Mouse (Mus musculus): ENCODE measurements around the gene Heatr1. TPM values are rescaled to one million over a fixed set of nuclear protein-coding genes. Genes with fewer than 3 reads are reported as not detected.

Heatr1 gene
- polyA plus RNA-seq, 1 experiment from 2014 or later, result 7.7 TPM

DNA sequence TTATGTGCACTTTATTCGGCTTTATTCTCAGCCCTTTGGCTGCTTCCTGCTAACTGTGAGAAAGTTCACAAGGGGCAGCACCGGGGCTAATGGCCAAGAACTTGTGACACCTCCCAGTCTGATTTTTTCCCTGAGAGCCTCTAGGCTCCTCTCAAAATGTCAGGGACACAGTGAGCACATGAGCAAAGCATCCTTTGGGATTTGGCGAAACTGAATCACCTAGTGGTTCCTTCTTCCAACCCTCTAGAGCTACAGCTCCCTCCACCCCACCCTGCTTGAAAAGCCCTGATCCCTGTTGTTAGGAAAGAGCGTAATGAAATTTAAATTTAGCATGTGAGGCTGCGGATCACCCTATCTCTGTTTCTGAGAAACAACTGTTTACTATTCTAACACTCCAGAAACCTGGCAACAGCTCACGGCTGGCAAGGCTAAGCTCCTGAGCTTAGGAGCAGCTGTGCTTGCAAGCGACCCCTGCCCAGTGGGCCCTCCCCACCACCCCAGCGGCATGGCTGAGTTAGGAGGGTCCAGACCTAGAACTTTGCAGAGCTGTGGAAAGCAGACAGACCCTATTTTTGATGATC is 25.7 kb upstream of the Heatr1 start:
- no peaks in the 10 kb centered on the region for H3K4me1 ChIP-seq (ENCODE audit: insufficient read depth, low read depth, low read length)
- no peak overlapping the region for H3K4me2 ChIP-seq (replicated peaks; ENCODE audit: low read depth, low read length)
- DNase-seq (ENCODE audit: low spot score) (peak; percentile 32), ATAC-seq (peak; percentile 60)
- WGBS, result 41% methylated on average over 8 of the region's 8 CpGs
- no peak overlapping the region for H3K4me3 ChIP-seq (ENCODE audit: low read depth, low read length)
- no peak overlapping the region for H3K9ac ChIP-seq (replicated peaks; ENCODE audit: low read depth)
- H3K27me3 ChIP-seq (replicated peaks; ENCODE audit: insufficient read depth, low read length), result no peaks in the 10 kb centered on the region
- H3K27ac ChIP-seq (ENCODE audit: low read length), result no peak overlapping the region
- no peak for TF ChIP-seq EP300 (IDR thresholded peaks at IDR 0.05)
- TF ChIP-seq CTCF (IDR thresholded peaks at IDR 0.05), result no peak
- no peaks in the 10 kb centered on the region for H3K9me3 ChIP-seq (ENCODE audit: low read length)
- no peaks in the 10 kb centered on the region for H3K36me3 ChIP-seq (ENCODE audit: insufficient read depth, low read length)

DNA sequence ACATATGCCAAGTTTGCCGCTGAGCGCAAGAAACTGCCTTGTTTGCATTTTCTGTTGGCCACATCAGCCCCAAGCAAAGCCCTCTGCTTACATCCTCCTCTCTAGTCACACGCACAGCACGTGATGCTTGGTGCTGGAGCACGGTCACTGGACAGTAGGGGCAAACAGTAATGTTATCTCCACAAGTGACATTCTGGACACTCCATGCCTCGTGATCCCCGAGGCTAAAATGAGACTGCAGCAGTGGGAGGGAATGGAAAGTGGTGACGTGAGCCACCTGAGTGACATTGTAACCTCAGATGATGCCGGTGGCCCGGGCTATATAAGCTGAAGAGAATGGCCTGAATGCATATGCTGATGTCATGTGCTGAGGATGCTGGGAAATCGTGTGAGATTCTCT is 24.9 kb upstream of the Heatr1 start:
- 75% methylated on average over 11 of the region's 11 CpGs for WGBS
- no peak overlapping the region for H3K4me2 ChIP-seq (replicated peaks; ENCODE audit: low read depth, low read length)
- H3K36me3 ChIP-seq (ENCODE audit: insufficient read depth, low read length), result no peaks in the 10 kb centered on the region
- no peak overlapping the region for H3K4me3 ChIP-seq (ENCODE audit: low read depth, low read length)
- no peaks in the 10 kb centered on the region for H3K9me3 ChIP-seq (ENCODE audit: low read length)
- no peak overlapping the region for H3K9ac ChIP-seq (replicated peaks; ENCODE audit: low read depth)
- no peak for TF ChIP-seq EP300 (IDR thresholded peaks at IDR 0.05)
- TF ChIP-seq CTCF (IDR thresholded peaks at IDR 0.05), result no peak
- no peak for ATAC-seq
- no peaks in the 10 kb centered on the region for H3K4me1 ChIP-seq (ENCODE audit: insufficient read depth, low read depth, low read length)
- DNase-seq (ENCODE audit: low spot score), result no peak
- no peaks in the 10 kb centered on the region for H3K27me3 ChIP-seq (replicated peaks; ENCODE audit: insufficient read depth, low read length)
- no peak overlapping the region for H3K27ac ChIP-seq (ENCODE audit: low read length)

DNA sequence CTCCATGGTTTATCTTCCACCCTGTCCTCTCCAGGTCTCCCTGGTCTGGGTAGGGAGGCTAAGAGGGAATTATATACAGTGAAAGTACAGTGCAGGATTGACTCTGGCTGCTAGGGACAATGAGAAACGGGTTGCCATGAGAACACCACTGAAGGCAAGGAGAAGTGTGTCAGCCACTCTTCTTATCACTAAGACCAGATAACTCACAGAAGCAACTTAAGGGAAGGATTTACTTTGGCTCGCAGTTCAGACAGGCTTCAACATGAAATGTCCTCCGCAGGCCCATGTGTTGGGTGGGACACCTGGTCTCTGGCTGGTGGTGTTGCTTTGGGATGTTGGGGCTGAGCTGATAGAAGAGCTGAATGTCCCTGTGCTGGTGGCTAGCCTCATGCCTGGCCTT is 22.1 kb upstream of the Heatr1 start:
- no peak for DNase-seq (ENCODE audit: low spot score)
- TF ChIP-seq CTCF (IDR thresholded peaks at IDR 0.05), result no peak
- no peak for TF ChIP-seq EP300 (IDR thresholded peaks at IDR 0.05)
- Histone ChIP-seq H3K4me3 (ENCODE audit: low read depth, low read length) (no peak overlapping the region), H3K27me3 (replicated peaks; ENCODE audit: insufficient read depth, low read length) (no peaks in the 10 kb centered on the region), H3K27ac (ENCODE audit: low read length) (no peak overlapping the region), H3K36me3 (ENCODE audit: insufficient read depth, low read length) (no peaks in the 10 kb centered on the region), H3K4me2 (replicated peaks; ENCODE audit: low read depth, low read length) (no peak overlapping the region), H3K4me1 (ENCODE audit: insufficient read depth, low read depth, low read length) (no peaks in the 10 kb centered on the region), H3K9ac (replicated peaks; ENCODE audit: low read depth) (no peak overlapping the region), H3K9me3 (ENCODE audit: low read length) (no peaks in the 10 kb centered on the region)
- ATAC-seq, result no peak
- 50% methylated on average over 3 of the region's 3 CpGs for WGBS

GRCm38 (mm10) chr13:12376778-12377177 is 18.0 kb upstream of the Heatr1 start:
- H3K27me3 ChIP-seq (replicated peaks; ENCODE audit: insufficient read depth, low read length), result no peaks in the 10 kb centered on the region
- 50% methylated on average over 1 of the region's 1 CpGs for WGBS
- no peaks in the 10 kb centered on the region for H3K9me3 ChIP-seq (ENCODE audit: low read length)
- no peak overlapping the region for H3K4me2 ChIP-seq (replicated peaks; ENCODE audit: low read depth, low read length)
- H3K9ac ChIP-seq (replicated peaks; ENCODE audit: low read depth), result no peak overlapping the region
- no peak overlapping the region for H3K4me3 ChIP-seq (ENCODE audit: low read depth, low read length)
- H3K4me1 ChIP-seq (ENCODE audit: insufficient read depth, low read depth, low read length), result no peaks in the 10 kb centered on the region
- no peaks in the 10 kb centered on the region for H3K36me3 ChIP-seq (ENCODE audit: insufficient read depth, low read length)
- ATAC-seq, result no peak
- no peak for TF ChIP-seq EP300 (IDR thresholded peaks at IDR 0.05)
- no peak for TF ChIP-seq CTCF (IDR thresholded peaks at IDR 0.05)
- H3K27ac ChIP-seq (ENCODE audit: low read length), result no peak overlapping the region
- no peak for DNase-seq (ENCODE audit: low spot score)

- Histone ChIP-seq H3K27me3 (replicated peaks; ENCODE audit: insufficient read depth, low read length) (no peaks in the 10 kb centered on the region), H3K9ac (replicated peaks; ENCODE audit: low read depth) (no peak overlapping the region), H3K4me2 (replicated peaks; ENCODE audit: low read depth, low read length) (no peak overlapping the region), H3K4me1 (ENCODE audit: insufficient read depth, low read depth, low read length) (no peaks in the 10 kb centered on the region), H3K4me3 (ENCODE audit: low read depth, low read length) (no peak overlapping the region), H3K27ac (ENCODE audit: low read length) (no peak overlapping the region), H3K36me3 (ENCODE audit: insufficient read depth, low read length) (no peaks in the 10 kb centered on the region), H3K9me3 (ENCODE audit: low read length) (no peaks in the 10 kb centered on the region)
- peak; percentile 7 for DNase-seq (ENCODE audit: low spot score)
- ATAC-seq, result no peak
- TF ChIP-seq EP300 (IDR thresholded peaks at IDR 0.05) (no peak), CTCF (IDR thresholded peaks at IDR 0.05) (no peak)
These were observed 10.0 kb upstream of the Heatr1 start for GRCm38 (mm10) chr13:12384796-12385195.

DNA sequence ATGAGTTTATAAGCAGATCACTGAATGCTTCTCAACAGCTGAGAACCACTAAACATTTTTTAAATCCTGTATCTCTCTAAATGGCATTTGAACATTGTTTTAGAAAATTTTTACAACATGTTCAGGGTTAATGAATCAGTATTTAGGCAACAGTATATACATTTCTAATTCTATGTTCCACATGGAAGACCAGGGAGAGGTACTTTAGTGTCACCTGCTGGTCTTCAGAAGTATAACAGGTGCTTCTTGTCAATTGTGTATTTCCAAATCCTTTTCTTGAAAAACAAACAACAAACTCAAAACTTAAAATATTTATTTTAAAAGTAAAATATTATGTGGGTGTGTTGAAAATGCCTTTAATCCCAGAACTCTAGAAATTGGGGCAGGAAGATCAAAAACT is 8.5 kb upstream of the Heatr1 start:
- no peak overlapping the region for H3K4me3 ChIP-seq (ENCODE audit: low read depth, low read length)
- no peaks in the 10 kb centered on the region for H3K36me3 ChIP-seq (ENCODE audit: insufficient read depth, low read length)
- ATAC-seq (no peak), DNase-seq (ENCODE audit: low spot score) (peak; percentile 79)
- TF ChIP-seq CTCF (IDR thresholded peaks at IDR 0.05) (peak; percentile 82), EP300 (IDR thresholded peaks at IDR 0.05) (no peak)
- H3K27ac ChIP-seq (ENCODE audit: low read length), result no peak overlapping the region
- H3K4me2 ChIP-seq (replicated peaks; ENCODE audit: low read depth, low read length), result no peak overlapping the region
- no peaks in the 10 kb centered on the region for H3K9me3 ChIP-seq (ENCODE audit: low read length)
- no peaks in the 10 kb centered on the region for H3K4me1 ChIP-seq (ENCODE audit: insufficient read depth, low read depth, low read length)
- no peak overlapping the region for H3K9ac ChIP-seq (replicated peaks; ENCODE audit: low read depth)
- no peaks in the 10 kb centered on the region for H3K27me3 ChIP-seq (replicated peaks; ENCODE audit: insufficient read depth, low read length)

DNA sequence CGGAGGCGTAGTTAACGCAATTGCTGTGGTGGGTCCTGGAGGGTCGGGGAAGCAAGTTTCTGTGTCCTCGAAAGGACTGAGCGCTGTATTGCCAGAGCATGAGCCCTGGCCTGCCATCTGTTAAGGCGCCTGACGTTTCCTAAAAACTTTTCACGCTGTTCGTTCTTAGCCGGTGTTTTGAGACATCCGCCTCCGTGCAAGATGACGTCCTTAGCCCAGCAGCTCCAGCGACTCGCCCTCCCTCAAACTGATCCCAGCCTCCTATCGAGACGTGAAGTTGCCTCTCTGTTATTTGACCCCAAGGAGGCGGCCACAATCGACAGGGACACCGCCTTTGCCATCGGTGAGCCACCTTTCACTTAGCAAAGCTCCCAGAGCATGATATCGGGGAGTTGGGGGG is 744 bp downstream of the Heatr1 start:
- H3K27me3 ChIP-seq (replicated peaks; ENCODE audit: insufficient read depth, low read length), result no peaks in the 10 kb centered on the region
- peak overlapping the region; percentile 20; the same call in 1 of the 2 replicates for H3K27ac ChIP-seq (ENCODE audit: low read length)
- H3K4me2 ChIP-seq (replicated peaks; ENCODE audit: low read depth, low read length), result peak overlapping the region; percentile 86
- H3K4me3 ChIP-seq (ENCODE audit: low read depth, low read length), result peak overlapping the region; percentile 76
- H3K9me3 ChIP-seq (ENCODE audit: low read length), result no peaks in the 10 kb centered on the region
- peak; percentile 7; the same call in 1 of the 2 replicates for ATAC-seq
- DNase-seq (ENCODE audit: low spot score), result peak; percentile 27
- no peaks in the 10 kb centered on the region for H3K4me1 ChIP-seq (ENCODE audit: insufficient read depth, low read depth, low read length)
- H3K36me3 ChIP-seq (ENCODE audit: insufficient read depth, low read length), result peaks cover 7% of the 10 kb centered on the region; the same call in 1 of the 2 replicates
- under 1% methylated on average over 22 of the region's 23 CpGs for WGBS
- H3K9ac ChIP-seq (replicated peaks; ENCODE audit: low read depth), result peak overlapping the region; percentile 50
- TF ChIP-seq CTCF (IDR thresholded peaks at IDR 0.05) (no peak), EP300 (IDR thresholded peaks at IDR 0.05) (no peak)

Data from lung, postnatal 0 days (tissue).